Mouse (Mus musculus) testis, adult 2 months (tissue): ENCODE results near the gene Rnf38. TPM values are rescaled to one million over a fixed set of nuclear protein-coding genes. Genes with fewer than 3 reads are reported as not detected.

Experiments used
- H3K27ac ChIP-seq: fragments of 200-500 bp; 2 replicates; pipeline ENCODE4 v1.5.1; 2012; ENCODE audit warnings: low read depth, low read length; ENCODE audit not compliant: control insufficient read depth, insufficient read depth
- H3K27me3 ChIP-seq: fragments of 200-500 bp; 2 replicates; pipeline ENCODE4 v1.6.1; 2012; ENCODE audit warnings: mild to moderate bottlenecking, low read length, moderate library complexity; ENCODE audit not compliant: control insufficient read depth, insufficient read depth
- H3K36me3 ChIP-seq: fragments of 200-500 bp; 2 replicates; pipeline ENCODE4 v1.6.1; 2012; ENCODE audit warnings: mild to moderate bottlenecking, low read length; ENCODE audit not compliant: control insufficient read depth, insufficient read depth
- H3K4me1 ChIP-seq: fragments of 200-500 bp; 2 replicates; pipeline ENCODE4 v1.6.1; 2012; ENCODE audit warnings: low read length; ENCODE audit not compliant: control insufficient read depth, insufficient read depth
- H3K4me3 ChIP-seq: fragments of 200-500 bp; 2 replicates; pipeline ENCODE4 v1.5.1; 2012; ENCODE audit warnings: low read depth, mild to moderate bottlenecking, low read length, moderate library complexity, mixed read lengths; ENCODE audit not compliant: control insufficient read depth
- CTCF ChIP-seq: fragments of 200-500 bp; IDR thresholded peaks from 2 replicates; pipeline ENCODE4 v1.5.1; 2012; ENCODE audit warnings: low read depth, mild to moderate bottlenecking, inconsistent platforms, low read length, moderate library complexity; ENCODE audit not compliant: control insufficient read depth, insufficient read depth, insufficient replicate concordance
- POLR2A ChIP-seq: fragments of 200-500 bp; IDR thresholded peaks from 2 replicates; pipeline ENCODE4 v1.6.1; 2012; ENCODE audit warnings: low read depth, mild to moderate bottlenecking, inconsistent platforms, low read length, moderate library complexity; ENCODE audit not compliant: control insufficient read depth
- polyA plus RNA-seq: library from polyadenylated mRNA; depleted of rRNA; stranded (reverse); fragments of >200 nt; gene quantifications from 2 replicates; pipeline ENCODE4 v1.2.3, GENCODE M21; 2012

Gene Rnf38
- polyA plus RNA-seq, 1 experiment: 1,812 TPM

DNA sequence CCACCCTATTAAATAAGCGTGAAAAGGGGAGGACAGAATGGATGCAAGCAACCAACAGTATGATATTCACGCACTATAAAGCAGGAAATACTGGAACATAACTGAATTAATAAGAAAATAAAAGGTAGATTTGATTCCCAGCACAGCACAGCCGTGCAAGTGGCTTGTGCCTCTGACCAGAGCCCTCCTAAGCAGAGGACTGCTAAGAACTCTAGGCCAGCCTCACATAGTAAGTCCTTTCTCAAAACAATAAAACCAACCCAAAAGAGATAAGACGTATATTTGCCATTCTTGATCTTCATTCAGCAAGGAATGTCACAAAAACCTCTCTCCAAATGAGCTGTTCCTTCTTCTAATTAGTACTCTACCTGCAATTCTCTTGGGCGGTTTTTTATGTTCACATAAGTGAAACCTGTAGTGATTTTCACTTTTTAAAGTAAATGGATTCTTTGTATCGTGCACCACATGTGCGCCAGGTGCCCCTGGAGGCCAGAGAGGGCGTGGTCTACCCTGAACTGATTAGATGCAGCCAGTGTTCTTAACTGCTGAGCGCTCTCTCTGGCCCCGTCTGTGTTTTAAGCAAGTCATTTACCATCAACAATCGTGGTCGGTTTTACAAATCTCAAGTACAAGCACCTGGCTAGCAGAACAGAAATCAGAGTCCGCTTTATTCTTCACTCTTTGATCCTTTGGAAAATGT lies 72.4 kb downstream of the Rnf38 start:
- Histone ChIP-seq H3K27me3 (no peaks in the 10 kb centered on the region), H3K4me1 (no peaks in the 10 kb centered on the region), H3K4me3 (no peak overlapping the region), H3K36me3 (no peaks in the 10 kb centered on the region; the same call in 1 of the 2 replicates), H3K27ac (no peak overlapping the region)
- TF ChIP-seq POLR2A (no peak), CTCF (no peak)

DNA sequence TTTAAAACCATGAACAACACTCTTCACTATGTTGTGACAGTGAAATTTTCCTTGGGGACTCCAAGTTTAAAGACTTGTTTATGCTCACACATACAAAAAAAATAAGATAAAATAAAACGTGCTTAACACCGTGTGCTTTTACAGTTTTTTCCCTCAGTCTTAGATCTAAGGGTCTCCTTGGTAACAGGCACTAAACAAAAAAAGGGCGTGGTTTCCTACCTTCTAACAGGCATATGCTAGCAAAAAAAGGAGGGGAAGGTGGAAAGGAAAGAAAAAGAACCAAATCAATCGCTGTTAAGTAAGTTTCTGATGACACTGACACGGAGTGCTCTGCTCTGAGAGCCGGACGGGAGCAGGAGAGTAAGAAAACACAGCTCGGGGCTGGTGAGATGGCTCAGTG lies 73.8 kb downstream of the Rnf38 start:
- Histone ChIP-seq H3K27ac (no peak overlapping the region), H3K36me3 (no peaks in the 10 kb centered on the region), H3K4me3 (no peak overlapping the region), H3K4me1 (no peaks in the 10 kb centered on the region), H3K27me3 (no peaks in the 10 kb centered on the region)
- TF ChIP-seq CTCF: no peak
- TF ChIP-seq POLR2A: no peak

DNA sequence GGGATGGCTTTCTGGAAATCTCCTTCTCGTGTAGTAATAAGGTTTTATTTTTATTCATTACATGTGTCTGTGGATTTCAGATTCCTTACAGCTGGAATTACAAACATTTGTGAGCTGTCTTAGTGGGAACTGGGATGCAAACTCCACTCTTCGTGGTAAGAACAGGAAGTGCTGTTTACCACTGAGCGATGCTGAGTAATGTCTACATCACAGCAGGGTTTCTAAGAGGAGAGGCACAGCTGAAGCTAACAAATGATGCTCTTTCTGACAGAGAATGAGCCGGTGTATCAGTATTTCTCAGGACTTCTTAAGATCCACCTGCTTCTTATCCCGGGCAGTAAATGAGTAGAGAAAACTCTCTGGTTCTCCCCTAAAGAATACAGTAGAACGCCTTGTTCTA lies 77.1 kb downstream of the Rnf38 start:
- TF ChIP-seq CTCF (no peak), POLR2A (no peak)
- Histone ChIP-seq H3K4me3 (no peak overlapping the region), H3K36me3 (no peaks in the 10 kb centered on the region), H3K27ac (no peak overlapping the region), H3K4me1 (no peaks in the 10 kb centered on the region), H3K27me3 (no peaks in the 10 kb centered on the region)

DNA sequence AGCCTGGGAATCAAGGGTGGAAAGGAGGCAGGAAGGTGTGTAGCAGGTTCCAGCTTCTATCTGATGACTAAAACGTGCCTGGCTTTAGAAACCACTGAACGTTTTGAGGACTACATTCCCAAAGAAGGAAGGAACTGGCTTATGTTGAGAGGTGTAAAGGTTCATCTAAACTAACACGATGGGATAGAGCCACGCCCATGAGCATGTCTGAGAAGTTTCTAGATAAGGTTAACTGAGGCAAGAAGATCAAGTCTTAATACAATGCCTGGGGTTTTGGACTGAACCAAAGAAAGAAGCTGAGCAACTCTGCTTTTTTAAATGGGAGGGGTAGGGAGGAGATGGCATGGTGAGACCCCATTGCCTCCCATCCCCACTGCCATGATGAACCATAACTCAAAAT lies 78.7 kb downstream of the Rnf38 start:
- TF ChIP-seq POLR2A (no peak), CTCF (no peak)
- Histone ChIP-seq H3K27ac (no peak overlapping the region), H3K4me1 (no peaks in the 10 kb centered on the region), H3K4me3 (no peak overlapping the region), H3K36me3 (no peaks in the 10 kb centered on the region), H3K27me3 (no peaks in the 10 kb centered on the region)

DNA sequence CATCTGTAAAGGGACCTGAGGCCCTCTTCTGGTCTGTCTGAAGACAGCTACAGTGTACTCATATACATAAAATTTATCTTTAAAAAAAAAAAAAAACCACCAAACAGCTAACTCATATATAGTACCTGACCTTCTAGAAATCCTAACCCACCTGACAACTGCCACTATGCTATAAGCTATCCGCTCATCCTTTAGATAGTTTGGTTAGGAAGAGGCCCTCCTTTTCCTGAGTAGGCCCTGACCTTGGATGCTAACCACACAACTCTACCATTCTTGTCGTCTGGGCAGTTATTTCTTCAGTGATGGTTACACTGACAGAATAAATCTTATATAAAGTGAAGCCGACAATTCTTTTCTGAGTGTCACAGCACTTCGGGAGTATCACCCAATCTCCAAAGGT lies 80.7 kb downstream of the Rnf38 start:
- H3K36me3 ChIP-seq: no peaks in the 10 kb centered on the region
- no peaks in the 10 kb centered on the region for H3K27me3 ChIP-seq
- no peak overlapping the region for H3K27ac ChIP-seq
- no peak overlapping the region for H3K4me3 ChIP-seq
- H3K4me1 ChIP-seq: no peaks in the 10 kb centered on the region
- TF ChIP-seq CTCF: no peak
- TF ChIP-seq POLR2A: no peak

DNA sequence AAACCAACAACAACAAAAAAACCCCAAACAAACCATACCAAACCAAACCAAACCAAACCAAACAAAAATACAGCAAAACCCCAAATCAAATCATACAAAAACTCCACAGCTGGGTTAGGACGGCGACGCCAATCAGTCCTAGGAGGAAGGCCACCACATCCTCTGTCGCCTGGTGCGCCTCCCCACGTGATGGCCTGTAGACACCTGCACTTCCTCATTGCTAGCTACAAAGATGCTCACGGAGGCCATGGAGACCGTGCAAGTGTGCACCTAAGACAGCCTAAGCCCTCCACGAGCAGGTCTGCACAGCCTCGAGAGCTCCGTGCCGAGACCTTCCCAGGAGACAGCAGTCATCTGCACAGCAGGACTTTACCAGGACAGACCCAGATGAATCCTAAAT lies 106.8 kb downstream of the Rnf38 start:
- Histone ChIP-seq H3K4me1 (no peaks in the 10 kb centered on the region), H3K27ac (no peak overlapping the region), H3K4me3 (no peak overlapping the region), H3K36me3 (no peaks in the 10 kb centered on the region), H3K27me3 (no peaks in the 10 kb centered on the region)
- no peak for TF ChIP-seq POLR2A
- TF ChIP-seq CTCF: no peak

DNA sequence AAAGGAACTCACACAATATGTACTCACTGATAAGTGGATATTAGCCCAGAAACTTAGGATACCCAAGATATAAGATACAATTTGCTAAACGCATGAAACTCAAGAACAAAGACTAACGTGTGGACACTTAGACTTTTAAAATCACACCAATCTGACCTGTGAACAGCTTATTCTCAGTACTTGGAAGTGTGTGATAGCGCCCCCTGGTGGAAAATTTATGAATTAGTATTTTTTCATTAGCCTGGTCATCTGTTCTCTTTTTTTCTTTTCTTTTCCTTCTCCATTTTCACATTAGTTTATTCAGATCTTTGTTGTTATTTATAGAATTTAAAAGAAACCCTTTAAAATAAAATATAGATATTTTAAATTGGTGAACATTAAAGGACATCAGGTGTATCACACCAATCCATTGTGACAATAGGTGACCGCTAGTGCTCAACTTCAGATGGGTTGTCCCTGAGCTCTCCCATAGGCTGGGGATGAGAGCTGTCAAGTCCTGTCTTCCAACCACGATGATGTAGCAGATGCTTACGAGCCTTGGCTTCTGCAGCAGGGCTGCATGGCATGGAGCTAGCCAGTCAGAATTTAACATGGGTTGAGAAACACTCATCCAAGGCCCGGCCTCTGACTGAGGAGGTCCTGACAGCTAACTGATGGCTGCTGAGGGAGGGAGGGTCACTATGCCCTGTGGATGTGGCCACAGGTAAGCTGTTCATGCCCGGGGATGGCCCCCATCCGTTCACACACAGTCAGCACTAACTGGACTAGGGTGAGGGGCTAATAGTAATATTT lies 114.0 kb downstream of the Rnf38 start:
- Histone ChIP-seq H3K27ac (no peak overlapping the region), H3K4me1 (no peaks in the 10 kb centered on the region), H3K36me3 (no peaks in the 10 kb centered on the region), H3K27me3 (no peaks in the 10 kb centered on the region), H3K4me3 (no peak overlapping the region)
- no peak for TF ChIP-seq POLR2A
- TF ChIP-seq CTCF: no peak
